Mouse (Mus musculus): ENCODE data around the gene Gm43638. TPM values are rescaled to one million over a fixed set of nuclear protein-coding genes. Genes with fewer than 3 reads are reported as not detected.
"Not testable (repeated sequence)": the region's sequence is repeated elsewhere in the genome, so short reads cannot be mapped to it uniquely, and the experiment has no call there.

Gm43638 gene
- polyA plus RNA-seq, 1 experiment: not detected

- no peaks in the 10 kb centered on the region for H3K4me1 ChIP-seq (ENCODE audit: control insufficient read depth, insufficient read depth, low read length)
- no peak within 1 kb of the TSS for H3K4me3 ChIP-seq (ENCODE audit: insufficient read depth, low read depth, low read length)
- 68% methylated on average over 5 of the region's 5 CpGs for WGBS
Measured at GRCm38 (mm10) chr5:87482160-87482559, 4.4 kb downstream of the Gm43638 start, which contains the start of gene Ugt2a2. TSS of gene Ugt2a2 (minus strand) at chr5:87482260.

GRCm38 (mm10) chr5:87458810-87459209 lies 27.8 kb downstream of the Gm43638 start:
- WGBS: 18% methylated on average over 1 of the region's 1 CpGs
- Histone ChIP-seq H3K4me1 (ENCODE audit: control insufficient read depth, insufficient read depth, low read length) (no peaks in the 10 kb centered on the region), H3K27ac (ENCODE audit: insufficient read depth, low read depth, low read length) (no peak overlapping the region), H3K4me3 (ENCODE audit: insufficient read depth, low read depth, low read length) (no peak overlapping the region)
- no peak for TF ChIP-seq POLR2A (IDR thresholded peaks at IDR 0.05; ENCODE audit: insufficient read depth, low read depth, low read length)
- TF ChIP-seq CTCF (IDR thresholded peaks at IDR 0.05; ENCODE audit: insufficient read depth, low read depth, low read length): no peak

More at GRCm38 (mm10) chr5:87482160-87482559, 4.4 kb downstream of the Gm43638 start, which contains the start of gene Ugt2a2:
- TF ChIP-seq CTCF (IDR thresholded peaks at IDR 0.05; ENCODE audit: insufficient read depth, low read depth, low read length) (no peak), POLR2A (IDR thresholded peaks at IDR 0.05; ENCODE audit: insufficient read depth, low read depth, low read length) (no peak)
- H3K27ac ChIP-seq (ENCODE audit: insufficient read depth, low read depth, low read length): no peak within 1 kb of the TSS

GRCm38 (mm10) chr5:87457701-87458100 lies 28.9 kb downstream of the Gm43638 start:
- H3K4me3 ChIP-seq (ENCODE audit: insufficient read depth, low read depth, low read length): no peak overlapping the region

GRCm38 (mm10) chr5:87456216-87456850 lies 30.3 kb downstream of the Gm43638 start:
- Histone ChIP-seq H3K27ac (ENCODE audit: insufficient read depth, low read depth, low read length) (no peak overlapping the region), H3K4me3 (ENCODE audit: insufficient read depth, low read depth, low read length) (no peak overlapping the region), H3K4me1 (ENCODE audit: control insufficient read depth, insufficient read depth, low read length) (no peaks in the 10 kb centered on the region)
- WGBS: 92% methylated on average over 3 of the region's 3 CpGs
- TF ChIP-seq POLR2A (IDR thresholded peaks at IDR 0.05; ENCODE audit: insufficient read depth, low read depth, low read length): no peak

More at GRCm38 (mm10) chr5:87457701-87458100, 28.9 kb downstream of the Gm43638 start:
- H3K27ac ChIP-seq (ENCODE audit: insufficient read depth, low read depth, low read length): no peak overlapping the region
- no peak for TF ChIP-seq POLR2A (IDR thresholded peaks at IDR 0.05; ENCODE audit: insufficient read depth, low read depth, low read length)
- no peak for TF ChIP-seq CTCF (IDR thresholded peaks at IDR 0.05; ENCODE audit: insufficient read depth, low read depth, low read length)
- H3K4me1 ChIP-seq (ENCODE audit: control insufficient read depth, insufficient read depth, low read length): no peaks in the 10 kb centered on the region

GRCm38 (mm10) chr5:87455519-87455918 lies 31.1 kb downstream of the Gm43638 start:
- Histone ChIP-seq H3K4me1 (ENCODE audit: control insufficient read depth, insufficient read depth, low read length) (no peaks in the 10 kb centered on the region), H3K27ac (ENCODE audit: insufficient read depth, low read depth, low read length) (no peak overlapping the region), H3K4me3 (ENCODE audit: insufficient read depth, low read depth, low read length) (no peak overlapping the region)
- no peak for TF ChIP-seq POLR2A (IDR thresholded peaks at IDR 0.05; ENCODE audit: insufficient read depth, low read depth, low read length)
- no peak for TF ChIP-seq CTCF (IDR thresholded peaks at IDR 0.05; ENCODE audit: insufficient read depth, low read depth, low read length)

GRCm38 (mm10) chr5:87452514-87452913 lies 34.1 kb downstream of the Gm43638 start:
- H3K4me3 ChIP-seq (ENCODE audit: insufficient read depth, low read depth, low read length): not testable (repeated sequence)
- 70% methylated on average over 4 of the region's 5 CpGs for WGBS

GRCm38 (mm10) chr5:87436264-87436663 lies 50.3 kb downstream of the Gm43638 start:
- H3K4me1 ChIP-seq (ENCODE audit: control insufficient read depth, insufficient read depth, low read length): no peaks in the 10 kb centered on the region
- no peak overlapping the region for H3K27ac ChIP-seq (ENCODE audit: insufficient read depth, low read depth, low read length)
- H3K4me3 ChIP-seq (ENCODE audit: insufficient read depth, low read depth, low read length): no peak overlapping the region
- TF ChIP-seq CTCF (IDR thresholded peaks at IDR 0.05; ENCODE audit: insufficient read depth, low read depth, low read length) (no peak), POLR2A (IDR thresholded peaks at IDR 0.05; ENCODE audit: insufficient read depth, low read depth, low read length) (no peak)
- 45% methylated on average over 3 of the region's 3 CpGs for WGBS

More at GRCm38 (mm10) chr5:87452514-87452913, 34.1 kb downstream of the Gm43638 start:
- not testable (repeated sequence) for H3K4me1 ChIP-seq (ENCODE audit: control insufficient read depth, insufficient read depth, low read length); H3K27ac ChIP-seq (ENCODE audit: insufficient read depth, low read depth, low read length)

- WGBS: 80% methylated on average over 3 of the region's 3 CpGs
- Histone ChIP-seq H3K4me1 (ENCODE audit: control insufficient read depth, insufficient read depth, low read length) (no peaks in the 10 kb centered on the region), H3K27ac (ENCODE audit: insufficient read depth, low read depth, low read length) (no peak overlapping the region), H3K4me3 (ENCODE audit: insufficient read depth, low read depth, low read length) (no peak overlapping the region)
- TF ChIP-seq POLR2A (IDR thresholded peaks at IDR 0.05; ENCODE audit: insufficient read depth, low read depth, low read length) (no peak), CTCF (IDR thresholded peaks at IDR 0.05; ENCODE audit: insufficient read depth, low read depth, low read length) (no peak)
Measured at GRCm38 (mm10) chr5:87425676-87426075, 60.9 kb downstream of the Gm43638 start.

GRCm38 (mm10) chr5:87424041-87424440 lies 62.6 kb downstream of the Gm43638 start, which contains the start of gene Ugt2b38:
TSS of gene Ugt2b38 (minus strand) at chr5:87424203.
- WGBS: 100% methylated on average over 1 of the region's 2 CpGs
- H3K27ac ChIP-seq (ENCODE audit: insufficient read depth, low read depth, low read length); H3K4me3 ChIP-seq (ENCODE audit: insufficient read depth, low read depth, low read length); H3K4me1 ChIP-seq (ENCODE audit: control insufficient read depth, insufficient read depth, low read length): not testable (repeated sequence)

Other genes with a start within 250 kb of the Gm43638 start
- gene Ugt2b37, start 232.0 kb downstream of the Gm43638 start, polyA plus RNA-seq (2012; ENCODE audit: insufficient read depth, insufficient read length, low replicate concordance, missing spikeins): not detected in 2 replicates
- gene Ugt2a3, start 149.6 kb downstream of the Gm43638 start, polyA plus RNA-seq (2012; ENCODE audit: insufficient read depth, insufficient read length, low replicate concordance, missing spikeins): not detected in 2 replicates
- gene Ugt2b38, start 62.6 kb downstream of the Gm43638 start, polyA plus RNA-seq (2012; ENCODE audit: insufficient read depth, insufficient read length, low replicate concordance, missing spikeins): not detected in 2 replicates
- not detected in 2 replicates for gene Ugt2a2, start 4.5 kb downstream of the Gm43638 start, polyA plus RNA-seq (2012; ENCODE audit: insufficient read depth, insufficient read length, low replicate concordance, missing spikeins)
- gene Ugt2a1, start 4.1 kb upstream of the Gm43638 start, polyA plus RNA-seq (2012; ENCODE audit: insufficient read depth, insufficient read length, low replicate concordance, missing spikeins): not detected in 2 replicates
- not detected in 2 replicates for gene Sult1b1, start 51.4 kb upstream of the Gm43638 start, polyA plus RNA-seq (2012; ENCODE audit: insufficient read depth, insufficient read length, low replicate concordance, missing spikeins)
- gene Sult1d1, start 82.2 kb upstream of the Gm43638 start, polyA plus RNA-seq (2012; ENCODE audit: insufficient read depth, insufficient read length, low replicate concordance, missing spikeins): not detected in 2 replicates
- gene Sult1e1, start 104.8 kb upstream of the Gm43638 start, polyA plus RNA-seq (2012; ENCODE audit: insufficient read depth, insufficient read length, low replicate concordance, missing spikeins): not detected in 2 replicates
- not detected in 2 replicates for gene Csn1s1, start 179.4 kb upstream of the Gm43638 start, polyA plus RNA-seq (2012; ENCODE audit: insufficient read depth, insufficient read length, low replicate concordance, missing spikeins)
- gene Csn2, start 212.8 kb upstream of the Gm43638 start, polyA plus RNA-seq (2012; ENCODE audit: insufficient read depth, insufficient read length, low replicate concordance, missing spikeins): not detected in 2 replicates

All from olfactory bulb, adult 2 months (tissue).